Mouse (Mus musculus) erythroblast, adult 5-6 weeks (primary cell): ENCODE measurements around the gene Ly6g6f. TPM values are rescaled to one million over a fixed set of nuclear protein-coding genes. Genes with fewer than 3 reads are reported as not detected.
A peak's percentile ranks its signal among the peaks of the same experiment; 100 is the strongest.
"Not testable (repeated sequence)": the region's sequence is repeated elsewhere in the genome, so short reads cannot be mapped to it uniquely, and the experiment has no call there.

ENCODE experiments used
- ATAC-seq: replicated peaks from 2 replicates; pipeline ENCODE4 v1.8.0; 2016; ENCODE audit warnings: moderate number of reproducible peaks, mild to moderate bottlenecking, moderate TSS enrichment, inconsistent platforms; ENCODE audit not compliant: poor library complexity, low FRiP score, severe bottlenecking
- total RNA-seq, 2 experiments: library from RNA; stranded (forward) in 1 of 2; stranded (reverse) in 1 of 2; fragments of 150-400 nt in 1 of 2; fragments of 200-764, 138-1000 nt in 1 of 2; gene quantifications; 2 replicates each; pipeline versions ENCODE4 v1.2.3 to v1.2.4; 2015 to 2017; ENCODE audit warnings: low replicate concordance in 2 of 2

Ly6g6f gene
- total RNA-seq, 2 experiments from 2014 or later: not detected

- ATAC-seq: no peak
These were observed 46.1 kb downstream of the Ly6g6f start for GRCm38 (mm10) chr17:35039121-35039873.

- ATAC-seq: no peak
These were observed 50.5 kb downstream of the Ly6g6f start for GRCm38 (mm10) chr17:35034896-35035295.

- not testable (repeated sequence) for ATAC-seq
These were observed 51.7 kb downstream of the Ly6g6f start for GRCm38 (mm10) chr17:35033703-35034102.

GRCm38 (mm10) chr17:35032323-35032870, 53.0 kb downstream of the Ly6g6f start:
- ATAC-seq: no peak

GRCm38 (mm10) chr17:35031880-35032279, 53.5 kb downstream of the Ly6g6f start:
- ATAC-seq: peak; percentile 72

GRCm38 (mm10) chr17:35031272-35031671, 54.1 kb downstream of the Ly6g6f start:
- ATAC-seq: no peak

Other genes with a start within 250 kb of the Ly6g6f start
Only the 30 nearest of the 46 such genes appear.
- gene Hspa1b, start 126.4 kb downstream of the Ly6g6f start, total RNA-seq (2015; ENCODE audit: low replicate concordance): 4.0 and 7.3 TPM in 2 replicates
- 4.3 and 7.9 TPM in 2 replicates for gene Hspa1b, start 126.4 kb downstream of the Ly6g6f start, total RNA-seq (2017; ENCODE audit: low replicate concordance)
- not detected in 2 replicates for gene Gm20481, start 115.7 kb downstream of the Ly6g6f start, total RNA-seq (2015; ENCODE audit: low replicate concordance)
- not detected in 2 replicates for gene Gm20481, start 115.7 kb downstream of the Ly6g6f start, total RNA-seq (2017; ENCODE audit: low replicate concordance)
- gene Hspa1a, start 113.5 kb downstream of the Ly6g6f start, total RNA-seq (2015; ENCODE audit: low replicate concordance): 1.5 and 2.9 TPM in 2 replicates
- 5.0 and 5.4 TPM in 2 replicates for gene Hspa1a, start 113.5 kb downstream of the Ly6g6f start, total RNA-seq (2017; ENCODE audit: low replicate concordance)
- gene Hspa1l, start 112.9 kb downstream of the Ly6g6f start, total RNA-seq (2015; ENCODE audit: low replicate concordance): not detected in 2 replicates
- gene Hspa1l, start 112.9 kb downstream of the Ly6g6f start, total RNA-seq (2017; ENCODE audit: low replicate concordance): not detected in 2 replicates
- 46.8 and 50.3 TPM in 2 replicates for gene Lsm2, start 103.7 kb downstream of the Ly6g6f start, total RNA-seq (2015; ENCODE audit: low replicate concordance)
- 11.2 and 16.7 TPM in 2 replicates for gene Lsm2, start 103.7 kb downstream of the Ly6g6f start, total RNA-seq (2017; ENCODE audit: low replicate concordance)
- gene Vars, start 84.6 kb downstream of the Ly6g6f start, total RNA-seq (2015; ENCODE audit: low replicate concordance): 24.4 and 33.4 TPM in 2 replicates
- gene Vars, start 84.6 kb downstream of the Ly6g6f start, total RNA-seq (2017; ENCODE audit: low replicate concordance): 37.4 and 45.0 TPM in 2 replicates
- gene Vwa7, start 69.0 kb downstream of the Ly6g6f start, total RNA-seq (2015; ENCODE audit: low replicate concordance): not detected in 2 replicates
- not detected in 2 replicates for gene Vwa7, start 69.0 kb downstream of the Ly6g6f start, total RNA-seq (2017; ENCODE audit: low replicate concordance)
- 2.3 TPM in 1 of 2 replicates, not detected in the other for gene Sapcd1, start 57.6 kb downstream of the Ly6g6f start, total RNA-seq (2015; ENCODE audit: low replicate concordance)
- gene Sapcd1, start 57.6 kb downstream of the Ly6g6f start, total RNA-seq (2017; ENCODE audit: low replicate concordance): not detected in 2 replicates
- 0.38 and 1.5 TPM in 2 replicates for gene Msh5, start 38.9 kb downstream of the Ly6g6f start, total RNA-seq (2015; ENCODE audit: low replicate concordance)
- 5.7 and 8.8 TPM in 2 replicates for gene Msh5, start 38.9 kb downstream of the Ly6g6f start, total RNA-seq (2017; ENCODE audit: low replicate concordance)
- 74.6 and 85.9 TPM in 2 replicates for gene Clic1, start 35.6 kb downstream of the Ly6g6f start, total RNA-seq (2015; ENCODE audit: low replicate concordance)
- 66.9 and 68.8 TPM in 2 replicates for gene Clic1, start 35.6 kb downstream of the Ly6g6f start, total RNA-seq (2017; ENCODE audit: low replicate concordance)
- gene Ddah2, start 26.6 kb downstream of the Ly6g6f start, total RNA-seq (2015; ENCODE audit: low replicate concordance): 1.0 and 1.7 TPM in 2 replicates
- gene Ddah2, start 26.6 kb downstream of the Ly6g6f start, total RNA-seq (2017; ENCODE audit: low replicate concordance): 2.2 TPM in 1 of 2 replicates, not detected in the other
- not detected in 2 replicates for gene Ly6g6c, start 20.2 kb downstream of the Ly6g6f start, total RNA-seq (2015; ENCODE audit: low replicate concordance)
- not detected in 2 replicates for gene Ly6g6c, start 20.2 kb downstream of the Ly6g6f start, total RNA-seq (2017; ENCODE audit: low replicate concordance)
- 0.42 TPM in 1 of 2 replicates, not detected in the other for gene Mpig6b, start 19.4 kb downstream of the Ly6g6f start, total RNA-seq (2015; ENCODE audit: low replicate concordance)
- gene Mpig6b, start 19.4 kb downstream of the Ly6g6f start, total RNA-seq (2017; ENCODE audit: low replicate concordance): not detected in 2 replicates
- gene Ly6g6e, start 8.7 kb downstream of the Ly6g6f start, total RNA-seq (2015; ENCODE audit: low replicate concordance): not detected in 2 replicates
- not detected in 2 replicates for gene Ly6g6e, start 8.7 kb downstream of the Ly6g6f start, total RNA-seq (2017; ENCODE audit: low replicate concordance)
- not detected in 2 replicates for gene Ly6g6d, start 7.5 kb downstream of the Ly6g6f start, total RNA-seq (2015; ENCODE audit: low replicate concordance)
- 1.4 TPM in 1 of 2 replicates, not detected in the other for gene Ly6g6d, start 7.5 kb downstream of the Ly6g6f start, total RNA-seq (2017; ENCODE audit: low replicate concordance)
- gene Abhd16a, start 3.7 kb upstream of the Ly6g6f start, total RNA-seq (2015; ENCODE audit: low replicate concordance): 28.1 and 36.8 TPM in 2 replicates
- 33.3 and 63.0 TPM in 2 replicates for gene Abhd16a, start 3.7 kb upstream of the Ly6g6f start, total RNA-seq (2017; ENCODE audit: low replicate concordance)
- not detected in 2 replicates for gene Ly6g5c, start 22.7 kb upstream of the Ly6g6f start, total RNA-seq (2015; ENCODE audit: low replicate concordance)
- gene Ly6g5c, start 22.7 kb upstream of the Ly6g6f start, total RNA-seq (2017; ENCODE audit: low replicate concordance): not detected in 2 replicates
- gene Ly6g5b, start 29.8 kb upstream of the Ly6g6f start, total RNA-seq (2015; ENCODE audit: low replicate concordance): 7.7 TPM in 1 of 2 replicates, not detected in the other
- gene Ly6g5b, start 29.8 kb upstream of the Ly6g6f start, total RNA-seq (2017; ENCODE audit: low replicate concordance): 0.34 TPM in 1 of 2 replicates, not detected in the other
- gene Gpank1, start 35.8 kb upstream of the Ly6g6f start, total RNA-seq (2015; ENCODE audit: low replicate concordance): 10.9 and 14.8 TPM in 2 replicates
- 15.8 and 20.4 TPM in 2 replicates for gene Gpank1, start 35.8 kb upstream of the Ly6g6f start, total RNA-seq (2017; ENCODE audit: low replicate concordance)
- 156 and 181 TPM in 2 replicates for gene Csnk2b, start 36.4 kb upstream of the Ly6g6f start, total RNA-seq (2015; ENCODE audit: low replicate concordance)
- 76.5 and 112 TPM in 2 replicates for gene Csnk2b, start 36.4 kb upstream of the Ly6g6f start, total RNA-seq (2017; ENCODE audit: low replicate concordance)
- 0.63 and 1.5 TPM in 2 replicates for gene D17H6S53E, start 40.8 kb upstream of the Ly6g6f start, total RNA-seq (2015; ENCODE audit: low replicate concordance)
- 2.6 and 2.8 TPM in 2 replicates for gene D17H6S53E, start 40.8 kb upstream of the Ly6g6f start, total RNA-seq (2017; ENCODE audit: low replicate concordance)
- gene Apom, start 46.4 kb upstream of the Ly6g6f start, total RNA-seq (2015; ENCODE audit: low replicate concordance): not detected in 2 replicates
- gene Apom, start 46.4 kb upstream of the Ly6g6f start, total RNA-seq (2017; ENCODE audit: low replicate concordance): 0.94 TPM in 1 of 2 replicates, not detected in the other
- gene Bag6, start 49.6 kb upstream of the Ly6g6f start, total RNA-seq (2015; ENCODE audit: low replicate concordance): 23.8 and 47.9 TPM in 2 replicates
- gene Bag6, start 49.6 kb upstream of the Ly6g6f start, total RNA-seq (2017; ENCODE audit: low replicate concordance): 48.1 and 71.4 TPM in 2 replicates
- 70.2 and 111 TPM in 2 replicates for gene Prrc2a, start 79.3 kb upstream of the Ly6g6f start, total RNA-seq (2015; ENCODE audit: low replicate concordance)
- gene Prrc2a, start 79.3 kb upstream of the Ly6g6f start, total RNA-seq (2017; ENCODE audit: low replicate concordance): 15.1 and 22.6 TPM in 2 replicates
- gene Aif1, start 90.5 kb upstream of the Ly6g6f start, total RNA-seq (2015; ENCODE audit: low replicate concordance): 14.4 and 19.8 TPM in 2 replicates
- gene Aif1, start 90.5 kb upstream of the Ly6g6f start, total RNA-seq (2017; ENCODE audit: low replicate concordance): 8.7 and 15.8 TPM in 2 replicates
- 55.5 and 77.7 TPM in 2 replicates for gene Lst1, start 102.8 kb upstream of the Ly6g6f start, total RNA-seq (2015; ENCODE audit: low replicate concordance)
- gene Lst1, start 102.8 kb upstream of the Ly6g6f start, total RNA-seq (2017; ENCODE audit: low replicate concordance): 32.2 and 57.3 TPM in 2 replicates
- gene Ltb, start 108.8 kb upstream of the Ly6g6f start, total RNA-seq (2015; ENCODE audit: low replicate concordance): 4.6 TPM in 1 of 2 replicates, not detected in the other
- gene Ltb, start 108.8 kb upstream of the Ly6g6f start, total RNA-seq (2017; ENCODE audit: low replicate concordance): 1.7 and 3.8 TPM in 2 replicates
- gene Tnf, start 116.4 kb upstream of the Ly6g6f start, total RNA-seq (2015; ENCODE audit: low replicate concordance): 10.7 and 19.2 TPM in 2 replicates
- 2.8 and 8.3 TPM in 2 replicates for gene Tnf, start 116.4 kb upstream of the Ly6g6f start, total RNA-seq (2017; ENCODE audit: low replicate concordance)
- gene Lta, start 119.7 kb upstream of the Ly6g6f start, total RNA-seq (2015; ENCODE audit: low replicate concordance): not detected in 2 replicates
- gene Lta, start 119.7 kb upstream of the Ly6g6f start, total RNA-seq (2017; ENCODE audit: low replicate concordance): not detected in 2 replicates
- not detected in 2 replicates for gene Gm16181, start 135.2 kb upstream of the Ly6g6f start, total RNA-seq (2015; ENCODE audit: low replicate concordance)
- not detected in 2 replicates for gene Gm16181, start 135.2 kb upstream of the Ly6g6f start, total RNA-seq (2017; ENCODE audit: low replicate concordance)